Mouse (Mus musculus) liver, postnatal 0 days (tissue): Measurements from ENCODE around the gene Lrrc8c.

Experiments used
- CTCF ChIP-seq: sonication (generic); IDR thresholded peaks from 2 replicates; pipeline ENCODE4 v1.5.1; 2016; ENCODE audit warnings: antibody characterized with exemption, low read depth
- EP300 ChIP-seq: IDR thresholded peaks from 2 replicates; pipeline ENCODE4 v1.6.1; 2016; ENCODE audit warnings: antibody characterized with exemption, low read depth, mild to moderate bottlenecking

DNA sequence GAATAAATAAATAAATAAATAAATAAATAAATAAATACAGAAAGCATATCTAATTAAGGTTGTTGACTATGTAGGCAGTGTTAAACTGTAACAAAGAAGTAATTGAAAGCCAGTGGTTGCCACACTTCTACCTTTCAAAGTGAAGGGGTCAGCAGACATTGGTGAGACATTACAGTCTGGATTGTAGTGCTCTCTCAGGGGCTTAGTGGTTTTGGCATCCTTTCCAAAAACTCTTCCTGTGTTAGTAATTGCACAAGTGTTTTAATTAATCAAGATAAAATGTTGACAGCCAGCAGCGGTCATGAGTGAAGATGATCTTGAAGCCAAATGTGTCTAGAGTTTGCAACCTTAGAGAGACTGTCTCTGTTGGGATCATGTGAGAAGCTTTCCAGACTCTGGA is 110.8 kb downstream of the Lrrc8c start:
- TF ChIP-seq CTCF: no peak
- TF ChIP-seq EP300: no peak
